Mouse (Mus musculus): ENCODE measurements around the gene Smyd3. TPM values are rescaled to one million over a fixed set of nuclear protein-coding genes. Genes with fewer than 3 reads are reported as not detected.

Smyd3 gene
- total and polyA plus RNA-seq, 2 experiments from 2014 or later, result 15.8 to 28.4 TPM

GRCm38 (mm10) chr1:179143154-179143832 is 374.5 kb downstream of the Smyd3 start:
- Histone ChIP-seq H3K36me3 (ENCODE audit: insufficient read depth, low read length) (no peaks in the 10 kb centered on the region), H3K4me1 (ENCODE audit: insufficient read depth, low read length) (no peaks in the 10 kb centered on the region), H3K9ac (replicated peaks; ENCODE audit: low read length, poor library complexity, severe bottlenecking) (no peak overlapping the region), H3K4me3 (ENCODE audit: low read depth, low read length) (no peak overlapping the region), H3K27ac (ENCODE audit: low read depth, low read length) (no peak overlapping the region), H3K27me3 (ENCODE audit: insufficient read depth, low read length) (no peaks in the 10 kb centered on the region), H3K9me3 (ENCODE audit: low read length) (no peaks in the 10 kb centered on the region), H3K4me2 (ENCODE audit: low read depth, low read length, poor library complexity, severe bottlenecking) (no peak overlapping the region)
- TF ChIP-seq CTCF (IDR thresholded peaks at IDR 0.05), result no peak
- 82% methylated on average over 11 of the region's 11 CpGs for WGBS
- no peak for ATAC-seq (ENCODE audit: low FRiP score)
- no peak for DNase-seq (ENCODE audit: low spot score)

GRCm38 (mm10) chr1:179142177-179142576 is 375.7 kb downstream of the Smyd3 start:
- H3K9ac ChIP-seq (replicated peaks; ENCODE audit: low read length, poor library complexity, severe bottlenecking), result no peak overlapping the region
- DNase-seq (ENCODE audit: low spot score), result peak; percentile 74
- ATAC-seq (ENCODE audit: low FRiP score), result no peak
- H3K4me1 ChIP-seq (ENCODE audit: insufficient read depth, low read length), result no peaks in the 10 kb centered on the region
- WGBS, result 54% methylated on average over 3 of the region's 3 CpGs
- H3K4me3 ChIP-seq (ENCODE audit: low read depth, low read length), result no peak overlapping the region
- no peak overlapping the region for H3K27ac ChIP-seq (ENCODE audit: low read depth, low read length)
- no peaks in the 10 kb centered on the region for H3K9me3 ChIP-seq (ENCODE audit: low read length)
- no peak overlapping the region for H3K4me2 ChIP-seq (ENCODE audit: low read depth, low read length, poor library complexity, severe bottlenecking)
- no peaks in the 10 kb centered on the region for H3K27me3 ChIP-seq (ENCODE audit: insufficient read depth, low read length)
- peak; percentile 70 for TF ChIP-seq CTCF (IDR thresholded peaks at IDR 0.05)
- H3K36me3 ChIP-seq (ENCODE audit: insufficient read depth, low read length), result no peaks in the 10 kb centered on the region

GRCm38 (mm10) chr1:179141071-179141650 is 376.7 kb downstream of the Smyd3 start:
- no peak for ATAC-seq (ENCODE audit: low FRiP score)
- no peak for TF ChIP-seq CTCF (IDR thresholded peaks at IDR 0.05)
- H3K9me3 ChIP-seq (ENCODE audit: low read length), result no peaks in the 10 kb centered on the region
- H3K27ac ChIP-seq (ENCODE audit: low read depth, low read length), result no peak overlapping the region
- H3K9ac ChIP-seq (replicated peaks; ENCODE audit: low read length, poor library complexity, severe bottlenecking), result no peak overlapping the region
- no peak overlapping the region for H3K4me3 ChIP-seq (ENCODE audit: low read depth, low read length)
- DNase-seq (ENCODE audit: low spot score), result no peak
- no peak overlapping the region for H3K4me2 ChIP-seq (ENCODE audit: low read depth, low read length, poor library complexity, severe bottlenecking)
- H3K36me3 ChIP-seq (ENCODE audit: insufficient read depth, low read length), result no peaks in the 10 kb centered on the region
- peaks cover 5% of the 10 kb centered on the region; the same call in 1 of the 2 replicates for H3K4me1 ChIP-seq (ENCODE audit: insufficient read depth, low read length)
- H3K27me3 ChIP-seq (ENCODE audit: insufficient read depth, low read length), result no peaks in the 10 kb centered on the region
- WGBS, result 81% methylated on average over 12 of the region's 12 CpGs

GRCm38 (mm10) chr1:179137145-179137477 is 380.7 kb downstream of the Smyd3 start:
- no peaks in the 10 kb centered on the region for H3K9me3 ChIP-seq (ENCODE audit: low read length)
- H3K36me3 ChIP-seq (ENCODE audit: insufficient read depth, low read length), result no peaks in the 10 kb centered on the region
- peaks cover 5% of the 10 kb centered on the region; the same call in 1 of the 2 replicates for H3K4me1 ChIP-seq (ENCODE audit: insufficient read depth, low read length)
- ATAC-seq (ENCODE audit: low FRiP score) (no peak), DNase-seq (ENCODE audit: low spot score) (peak; percentile 26)
- WGBS, result 74% methylated on average over 3 of the region's 3 CpGs
- peak; percentile 55 for TF ChIP-seq CTCF (IDR thresholded peaks at IDR 0.05)
- no peak overlapping the region for H3K4me3 ChIP-seq (ENCODE audit: low read depth, low read length)
- no peak overlapping the region for H3K9ac ChIP-seq (replicated peaks; ENCODE audit: low read length, poor library complexity, severe bottlenecking)
- no peak overlapping the region for H3K27ac ChIP-seq (ENCODE audit: low read depth, low read length)
- H3K27me3 ChIP-seq (ENCODE audit: insufficient read depth, low read length), result no peaks in the 10 kb centered on the region
- no peak overlapping the region for H3K4me2 ChIP-seq (ENCODE audit: low read depth, low read length, poor library complexity, severe bottlenecking)

- Histone ChIP-seq H3K4me1 (ENCODE audit: insufficient read depth, low read length) (peaks cover 5% of the 10 kb centered on the region; the same call in 1 of the 2 replicates), H3K9me3 (ENCODE audit: low read length) (no peaks in the 10 kb centered on the region), H3K9ac (replicated peaks; ENCODE audit: low read length, poor library complexity, severe bottlenecking) (no peak overlapping the region), H3K36me3 (ENCODE audit: insufficient read depth, low read length) (no peaks in the 10 kb centered on the region), H3K27ac (ENCODE audit: low read depth, low read length) (no peak overlapping the region), H3K4me2 (ENCODE audit: low read depth, low read length, poor library complexity, severe bottlenecking) (no peak overlapping the region), H3K27me3 (ENCODE audit: insufficient read depth, low read length) (no peaks in the 10 kb centered on the region), H3K4me3 (ENCODE audit: low read depth, low read length) (no peak overlapping the region)
- peak; percentile 42 for DNase-seq (ENCODE audit: low spot score)
- 55% methylated on average over 14 of the region's 14 CpGs for WGBS
- no peak for TF ChIP-seq CTCF (IDR thresholded peaks at IDR 0.05)
- no peak for ATAC-seq (ENCODE audit: low FRiP score)
Measured at GRCm38 (mm10) chr1:179136461-179137144, 381.2 kb downstream of the Smyd3 start.

- Histone ChIP-seq H3K27me3 (ENCODE audit: insufficient read depth, low read length) (no peaks in the 10 kb centered on the region), H3K9ac (replicated peaks; ENCODE audit: low read length, poor library complexity, severe bottlenecking) (no peak overlapping the region), H3K9me3 (ENCODE audit: low read length) (no peaks in the 10 kb centered on the region), H3K4me1 (ENCODE audit: insufficient read depth, low read length) (no peaks in the 10 kb centered on the region), H3K27ac (ENCODE audit: low read depth, low read length) (no peak overlapping the region), H3K4me2 (ENCODE audit: low read depth, low read length, poor library complexity, severe bottlenecking) (no peak overlapping the region), H3K36me3 (ENCODE audit: insufficient read depth, low read length) (no peaks in the 10 kb centered on the region), H3K4me3 (ENCODE audit: low read depth, low read length) (no peak overlapping the region)
- no peak for TF ChIP-seq CTCF (IDR thresholded peaks at IDR 0.05)
- ATAC-seq (ENCODE audit: low FRiP score) (no peak), DNase-seq (ENCODE audit: low spot score) (no peak)
- WGBS, result 89% methylated on average over 5 of the region's 5 CpGs
Measured at GRCm38 (mm10) chr1:179129995-179130394, 387.8 kb downstream of the Smyd3 start.

Data from midbrain, postnatal 0 days (tissue).